Mouse (Mus musculus): ENCODE measurements around the gene A930033H14Rik. TPM values are rescaled to one million over a fixed set of nuclear protein-coding genes. Genes with fewer than 3 reads are reported as not detected.

Gene A930033H14Rik
- 1.9 TPM for polyA plus RNA-seq (2014; fragmentation: Illumina TruSeq; extraction: RNeasy Lipid Tissue Mini Kit (QIAGEN cat#74804); ENCODE audit: low read depth, low replicate concordance)

DNA sequence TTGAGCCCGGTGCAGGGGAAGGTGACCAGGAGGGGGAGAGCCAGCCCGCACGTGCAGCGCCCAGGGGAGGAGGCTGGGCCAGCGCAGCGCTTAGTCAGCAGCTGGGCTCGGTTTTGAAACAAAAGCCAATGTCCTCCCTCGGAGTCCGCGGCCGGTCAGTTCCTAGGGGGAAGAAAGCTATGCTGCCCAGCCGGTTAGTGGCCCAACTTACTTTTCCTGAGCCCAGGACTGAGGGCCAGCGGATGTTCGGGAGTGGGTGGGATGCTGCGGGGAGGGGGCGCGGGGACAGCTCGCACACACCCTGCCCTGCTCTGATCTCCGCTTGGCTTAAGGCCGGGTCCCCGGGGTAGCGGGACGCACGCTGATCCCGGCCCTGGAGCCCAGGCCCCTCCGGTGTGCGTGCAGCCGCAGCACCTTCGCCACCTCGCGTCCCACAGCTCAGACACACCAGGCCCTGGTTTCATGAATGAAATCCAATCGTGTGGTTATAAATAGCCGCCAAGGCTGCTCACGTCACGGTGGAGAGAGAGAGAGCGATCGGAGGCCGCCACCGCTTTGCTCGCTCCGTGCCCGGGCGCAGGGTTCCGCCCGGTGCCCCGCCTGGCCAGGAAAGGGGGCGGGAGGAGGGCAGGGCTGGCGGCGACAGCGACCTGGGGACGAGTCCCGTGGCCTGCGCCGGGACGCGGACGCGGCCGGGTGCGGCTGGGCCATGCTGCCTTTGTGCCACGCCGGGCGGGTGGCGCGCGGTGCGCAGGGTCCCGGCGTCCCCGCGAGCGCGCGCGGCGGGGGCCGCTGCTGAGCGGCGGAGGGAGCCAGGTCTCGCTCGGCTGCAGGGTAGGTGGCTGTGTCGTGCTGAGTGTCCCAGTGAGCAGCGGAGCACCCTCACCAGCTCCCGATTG lies at the start of gene A930033H14Rik:
A930033H14Rik (minus strand) TSS at position 557 of the 899 bp plus-strand sequence.

Other genes with a start within 250 kb of the A930033H14Rik start
- 9.8 TPM for gene Rhobtb1, start 61.7 kb downstream of the A930033H14Rik start, polyA plus RNA-seq (2014; fragmentation: Illumina TruSeq; extraction: RNeasy Lipid Tissue Mini Kit (QIAGEN cat#74804); ENCODE audit: low read depth, low replicate concordance)
- 5.9 TPM for gene Cdk1, start 139.8 kb upstream of the A930033H14Rik start, polyA plus RNA-seq (2014; fragmentation: Illumina TruSeq; extraction: RNeasy Lipid Tissue Mini Kit (QIAGEN cat#74804); ENCODE audit: low read depth, low replicate concordance)
- gene Ank3, start 185.7 kb upstream of the A930033H14Rik start, polyA plus RNA-seq (2014; fragmentation: Illumina TruSeq; extraction: RNeasy Lipid Tissue Mini Kit (QIAGEN cat#74804); ENCODE audit: low read depth, low replicate concordance): 26.4 TPM